Mouse (Mus musculus) ovary, postnatal 36 days (tissue): ENCODE measurements around the gene Slc1a1.

ENCODE experiments used
- DNase-seq: peaks from one replicate; pipeline ENCODE4 v3.0.0; 2022; ENCODE audit warnings: low spot score, mixed read lengths

The Slc1a1 gene

DNA sequence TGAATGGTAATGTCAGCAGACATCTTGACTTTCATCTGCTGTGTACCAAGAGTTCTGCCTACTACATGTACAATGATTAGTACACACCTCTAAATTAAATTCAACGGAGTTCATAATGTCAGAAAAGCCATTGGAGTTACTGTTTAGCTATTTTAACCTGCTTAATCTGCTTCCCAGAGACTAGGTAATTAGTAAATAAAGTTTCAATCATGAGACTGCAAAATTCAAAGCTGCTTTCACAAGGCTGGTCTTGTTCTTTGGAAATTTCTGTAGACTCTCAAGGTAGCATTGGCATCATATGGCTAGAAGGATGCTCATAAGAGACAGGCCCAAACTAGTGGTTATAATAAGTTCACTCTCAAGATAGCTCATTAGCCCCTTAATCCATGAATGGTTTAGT, 20.0 kb downstream of the Slc1a1 start:
- no peak for DNase-seq

DNA sequence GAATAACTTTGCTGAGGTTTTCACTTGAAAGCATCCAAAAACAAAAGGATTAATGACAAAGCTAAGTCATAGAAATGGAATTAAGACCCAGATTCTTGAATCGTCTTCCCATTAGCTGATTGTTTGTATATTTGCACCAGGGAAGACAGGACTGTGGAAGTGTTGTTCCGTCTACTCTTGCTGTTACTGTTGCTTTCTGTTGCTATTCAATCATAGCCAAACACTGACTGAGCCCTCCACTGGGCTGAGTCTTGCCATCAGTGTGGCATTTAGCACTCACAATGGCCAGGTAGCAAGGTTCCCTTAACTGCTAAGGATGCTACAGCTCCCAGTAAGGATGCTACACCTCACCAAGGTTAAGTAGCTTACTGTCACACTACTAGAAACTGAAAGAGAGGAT, 25.4 kb downstream of the Slc1a1 start:
- no peak for DNase-seq

- DNase-seq, result no peak
Measured at GRCm38 (mm10) chr19:28863626-28864025, 28.8 kb downstream of the Slc1a1 start.

GRCm38 (mm10) chr19:28864981-28865380, 30.1 kb downstream of the Slc1a1 start:
- DNase-seq, result no peak

- DNase-seq, result no peak
Measured at GRCm38 (mm10) chr19:28865501-28865900, 30.7 kb downstream of the Slc1a1 start.

DNA sequence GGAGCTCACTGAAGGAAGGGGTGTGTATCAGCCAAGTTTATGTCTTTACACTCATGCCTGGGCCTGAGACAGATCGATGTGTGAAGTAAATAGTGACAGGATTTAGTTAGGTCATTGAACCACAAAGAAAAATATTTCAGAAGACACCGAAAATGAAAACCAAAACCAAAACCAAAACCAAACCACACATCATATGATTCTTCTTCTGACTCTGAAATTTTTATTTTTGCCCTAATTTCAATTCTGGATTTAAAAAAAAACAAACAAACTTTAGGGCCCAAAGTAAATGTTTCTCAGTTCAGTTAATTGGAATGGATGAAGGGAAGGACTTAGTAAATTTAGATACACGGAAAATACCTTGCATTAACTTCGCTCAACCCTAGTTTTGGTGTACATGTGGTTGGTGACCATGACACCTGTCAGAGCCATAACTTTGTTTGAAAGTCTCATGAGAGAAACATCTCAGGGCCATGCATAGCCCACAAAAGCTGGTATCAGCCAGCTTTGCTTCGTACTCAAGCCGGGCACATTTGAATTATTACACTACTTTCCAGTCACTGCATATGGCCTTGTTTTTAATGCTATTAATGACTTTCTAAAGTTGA, 34.5 kb downstream of the Slc1a1 start:
- no peak for DNase-seq

- no peak for DNase-seq
Measured at GRCm38 (mm10) chr19:28870351-28870750, 35.5 kb downstream of the Slc1a1 start.

GRCm38 (mm10) chr19:28879476-28879875, 44.6 kb downstream of the Slc1a1 start:
- DNase-seq, result no peak

DNA sequence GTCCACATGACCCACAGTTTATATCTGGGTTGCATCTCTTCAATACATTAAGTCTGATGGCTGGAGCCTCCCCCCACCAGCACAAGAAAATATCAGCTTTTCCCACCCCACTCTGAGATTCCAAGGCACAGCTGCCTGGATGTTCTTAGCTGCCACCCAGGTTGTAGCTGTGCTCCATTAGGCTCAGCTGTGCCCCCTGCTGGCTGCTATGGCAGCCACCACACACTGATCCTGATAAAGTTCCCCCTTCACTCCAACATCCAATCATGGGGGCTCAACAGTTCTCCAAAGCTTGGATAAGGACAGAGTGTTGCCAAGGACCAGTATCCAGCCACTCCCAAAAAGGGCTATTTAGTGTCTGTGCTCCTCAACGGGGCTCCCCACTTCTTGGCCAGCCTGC, 48.3 kb downstream of the Slc1a1 start:
- peak; percentile 38 for DNase-seq

- no peak for DNase-seq
Measured at GRCm38 (mm10) chr19:28888496-28888895, 53.6 kb downstream of the Slc1a1 start.

- no peak for DNase-seq
Measured at GRCm38 (mm10) chr19:28889251-28889650, 54.4 kb downstream of the Slc1a1 start.

- no peak for DNase-seq
Measured at GRCm38 (mm10) chr19:28891238-28891637, 56.4 kb downstream of the Slc1a1 start.

GRCm38 (mm10) chr19:28891864-28892263, 57.0 kb downstream of the Slc1a1 start:
- no peak for DNase-seq

DNA sequence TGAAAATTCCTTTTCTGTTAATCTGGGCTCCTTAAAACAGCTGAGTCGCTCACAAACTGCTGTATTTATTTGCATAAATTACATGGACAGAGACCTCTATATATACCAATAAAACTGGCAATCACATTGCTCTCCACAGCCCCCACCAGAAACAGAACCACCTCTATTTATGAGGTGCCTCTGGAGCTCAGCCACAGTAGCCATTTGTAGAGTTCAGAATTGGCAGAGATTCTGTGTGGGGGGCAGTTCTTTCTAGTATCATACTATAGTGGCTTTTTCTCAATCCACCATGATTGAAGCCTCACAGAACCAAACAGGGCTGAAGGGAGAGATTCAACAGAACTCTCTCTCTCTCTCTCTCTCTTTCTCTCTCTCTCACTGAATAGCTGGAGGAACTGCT, 61.8 kb downstream of the Slc1a1 start:
- DNase-seq, result no peak

- no peak for DNase-seq
Measured at GRCm38 (mm10) chr19:28897497-28897896, 62.6 kb downstream of the Slc1a1 start.

DNA sequence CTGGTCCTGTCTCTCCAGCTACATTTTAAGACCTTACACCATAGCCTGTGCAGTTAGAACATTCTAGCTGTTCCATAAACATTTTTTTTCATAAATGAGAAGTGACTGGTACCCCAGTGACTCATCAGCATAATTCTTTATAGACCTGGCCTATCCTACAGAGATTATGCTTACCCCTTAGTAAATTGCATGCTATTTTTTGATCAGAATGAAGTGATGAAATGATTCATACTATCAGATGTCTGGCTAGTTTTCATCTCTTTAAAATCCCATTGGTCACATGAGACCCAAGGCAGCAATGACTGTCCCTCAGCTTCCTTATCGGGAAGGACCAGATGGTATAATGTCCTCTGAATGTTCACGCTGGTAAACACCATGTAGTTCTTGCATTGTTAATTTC, 65.9 kb downstream of the Slc1a1 start:
- no peak for DNase-seq

- no peak for DNase-seq
Measured at GRCm38 (mm10) chr19:28902111-28902510, 67.3 kb downstream of the Slc1a1 start.

DNA sequence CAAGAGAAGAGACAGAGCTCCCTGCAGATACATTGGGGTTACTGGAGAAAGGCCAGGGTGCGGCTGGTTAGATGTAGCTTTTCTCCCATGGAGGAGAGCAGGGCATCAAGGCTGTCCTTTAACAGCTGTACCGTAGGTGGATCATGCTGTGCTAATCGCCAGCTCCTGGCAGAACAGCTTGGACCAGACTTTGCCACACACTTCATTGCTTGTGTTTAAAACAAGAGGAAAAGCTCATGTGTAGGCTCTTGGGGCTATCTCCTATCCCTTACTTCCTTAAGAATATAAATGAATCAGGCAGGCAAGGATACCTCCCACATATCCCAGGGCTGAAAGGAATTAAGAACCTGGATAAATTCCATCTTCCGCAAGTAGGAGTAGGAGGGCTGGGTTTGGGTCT, 68.0 kb downstream of the Slc1a1 start:
- DNase-seq, result no peak

- DNase-seq, result no peak
Measured at GRCm38 (mm10) chr19:28903536-28904119, 68.8 kb downstream of the Slc1a1 start.

- no peak for DNase-seq
Measured at GRCm38 (mm10) chr19:28908186-28908585, 73.3 kb downstream of the Slc1a1 start.

DNA sequence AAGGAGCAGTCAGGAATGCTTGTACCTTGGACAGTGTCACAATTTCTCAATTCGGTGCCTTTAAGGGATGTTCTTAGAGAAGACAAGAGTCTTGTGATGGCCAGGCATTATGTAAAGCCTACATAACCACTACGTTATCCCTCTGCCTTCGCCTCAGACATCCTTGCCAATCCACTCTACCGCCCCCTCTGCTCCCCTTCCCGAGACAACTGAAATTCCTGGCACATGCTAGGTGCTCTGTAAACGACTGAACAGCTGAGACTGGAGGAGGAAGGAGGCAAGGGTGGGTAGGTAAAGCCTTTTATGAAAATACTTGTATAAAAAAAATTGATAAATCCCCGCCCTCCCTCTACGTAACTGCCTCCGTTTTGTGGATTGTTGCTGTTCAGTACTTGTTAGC, 73.8 kb downstream of the Slc1a1 start:
- DNase-seq, result no peak

DNA sequence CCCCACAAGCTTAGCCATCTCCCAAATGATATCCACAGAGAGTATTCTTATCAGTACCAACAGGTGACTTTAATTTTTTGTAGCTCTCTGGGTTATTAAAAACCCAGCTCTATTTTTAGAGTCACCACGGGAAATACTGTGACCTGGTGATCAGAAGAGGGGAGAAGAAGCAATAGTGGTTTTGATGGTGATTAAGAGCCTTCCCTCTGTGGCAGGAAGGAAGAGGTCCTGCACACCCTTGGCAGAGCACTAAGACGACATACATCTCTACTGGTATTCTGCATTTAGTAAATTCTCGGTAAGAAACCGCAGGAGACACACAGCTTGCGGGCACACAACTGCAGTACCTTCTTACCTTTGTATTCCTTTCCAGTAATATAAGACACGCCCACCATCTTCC, 79.7 kb downstream of the Slc1a1 start:
- no peak for DNase-seq

GRCm38 (mm10) chr19:28915602-28916250, 80.9 kb downstream of the Slc1a1 start:
- DNase-seq, result no peak

DNA sequence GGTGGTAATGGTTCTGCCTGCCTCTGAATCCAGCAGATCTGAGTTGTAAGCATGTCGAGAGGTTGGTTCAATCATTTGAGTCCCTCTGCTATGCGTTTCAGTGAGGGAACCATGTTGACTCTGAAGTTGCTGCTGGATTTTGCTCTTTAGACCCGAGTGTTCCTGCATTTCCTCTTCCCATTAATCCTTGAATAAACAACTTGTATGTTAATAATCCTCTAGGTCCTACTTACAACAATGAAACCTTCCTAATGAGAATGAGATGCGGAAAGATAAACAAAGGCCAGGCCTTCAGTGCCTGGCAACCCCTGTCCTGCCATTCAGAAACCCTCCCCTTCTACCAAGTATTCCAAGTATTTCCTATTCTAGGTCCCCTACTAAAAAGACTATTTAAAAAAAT, 81.6 kb downstream of the Slc1a1 start:
- no peak for DNase-seq
